Mouse (Mus musculus): ENCODE measurements around the gene Cmtr1.

The Cmtr1 gene

DNA sequence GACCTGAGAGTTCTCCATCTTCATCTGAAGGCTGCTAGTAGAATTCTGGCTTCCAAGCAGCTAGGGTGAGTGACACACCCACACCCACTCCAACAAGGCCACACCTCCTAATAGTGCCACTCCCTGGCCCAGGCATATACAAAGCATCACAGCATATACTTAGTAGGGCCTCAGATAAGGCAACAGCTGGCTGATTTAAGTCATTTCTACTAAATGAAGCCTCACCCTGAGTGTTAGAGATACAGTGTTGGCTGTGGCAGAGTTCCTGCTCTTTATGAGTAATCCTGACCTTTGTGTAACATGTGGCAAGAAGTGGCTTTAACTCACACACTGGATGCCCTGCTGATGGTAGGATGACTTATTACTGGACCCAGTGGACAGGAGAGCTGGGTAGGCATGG lies 9.5 kb downstream of the Cmtr1 start:
- no peak for DNase-seq

GRCm38 (mm10) chr17:29671021-29671420 lies 10.6 kb downstream of the Cmtr1 start:
- DNase-seq = no peak

DNA sequence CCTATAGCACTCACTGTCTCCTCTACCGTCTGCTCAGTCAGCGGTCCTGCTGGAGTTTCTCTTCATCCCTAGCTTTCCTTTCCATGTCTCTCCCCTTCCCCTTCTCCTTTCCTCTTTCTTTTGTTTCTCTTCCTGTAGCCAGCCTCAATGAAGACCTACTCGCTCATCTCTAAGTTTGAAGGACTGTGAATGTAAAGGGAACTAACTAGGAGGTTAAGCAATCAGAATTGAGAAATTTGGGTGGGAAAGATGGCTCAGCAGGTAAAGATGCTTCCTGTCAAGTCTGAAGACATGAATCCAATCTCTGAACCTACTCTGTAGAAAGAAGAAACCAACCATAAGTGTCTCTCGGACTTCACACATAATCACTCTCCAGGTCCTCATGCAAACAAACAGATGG lies 12.9 kb downstream of the Cmtr1 start:
- no peak for DNase-seq

GRCm38 (mm10) chr17:29678526-29678925 lies 18.1 kb downstream of the Cmtr1 start:
- no peak for DNase-seq

DNA sequence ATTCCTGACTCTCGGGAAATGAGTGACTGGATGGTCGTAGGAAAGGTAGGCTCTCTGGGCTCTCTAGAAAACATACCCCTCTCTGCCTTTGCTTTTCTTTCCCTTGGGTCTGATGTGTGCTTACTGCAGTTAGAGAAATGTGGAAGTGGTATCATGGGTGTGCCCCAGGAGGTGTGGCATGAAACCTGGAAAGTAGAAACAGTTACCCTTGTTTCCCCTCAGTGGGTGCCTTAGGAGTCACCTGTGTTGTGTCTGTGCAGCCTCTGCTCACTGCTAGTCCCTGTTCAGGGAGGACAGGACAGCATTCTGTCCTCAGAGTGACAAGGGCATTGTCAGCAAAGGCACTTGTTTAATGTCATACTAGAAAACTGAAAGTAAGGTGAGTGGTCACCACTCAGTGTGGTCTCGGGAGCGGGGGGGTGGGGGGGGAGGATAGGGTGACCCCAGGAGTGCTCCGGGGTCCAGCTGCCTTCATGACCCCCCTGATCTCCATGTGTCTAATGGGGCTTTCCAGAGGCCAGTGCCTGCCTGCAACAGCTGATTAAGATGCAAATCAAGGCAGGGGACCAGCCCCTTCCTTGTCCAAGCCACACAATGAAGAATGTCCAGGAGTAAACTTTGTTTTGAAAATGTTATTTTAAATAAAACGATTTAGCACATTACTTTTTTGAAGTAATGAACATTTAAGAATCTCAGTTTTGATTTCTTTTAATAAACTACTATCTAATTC lies 18.8 kb downstream of the Cmtr1 start:
- DNase-seq = no peak

DNA sequence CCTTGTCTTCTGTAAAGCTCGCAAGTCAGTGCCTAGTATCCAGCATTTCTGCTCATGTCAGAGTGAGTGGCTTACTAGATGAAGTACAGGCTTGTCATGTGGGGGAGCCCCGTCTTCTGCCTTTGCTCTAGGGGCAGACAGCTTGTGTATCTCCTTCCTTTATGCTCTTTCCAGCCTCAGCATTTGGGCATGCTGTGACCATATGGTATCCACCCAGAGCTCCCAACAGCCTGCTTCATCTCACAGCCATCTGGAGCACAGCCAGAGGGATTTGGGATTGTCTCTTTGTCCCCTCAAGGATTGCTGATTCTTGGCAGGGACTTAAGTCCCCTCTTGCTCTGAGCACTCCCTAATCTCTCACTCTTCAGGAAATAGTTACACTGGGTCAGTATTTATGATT lies 19.8 kb downstream of the Cmtr1 start:
- peak; percentile 99 for DNase-seq

DNA sequence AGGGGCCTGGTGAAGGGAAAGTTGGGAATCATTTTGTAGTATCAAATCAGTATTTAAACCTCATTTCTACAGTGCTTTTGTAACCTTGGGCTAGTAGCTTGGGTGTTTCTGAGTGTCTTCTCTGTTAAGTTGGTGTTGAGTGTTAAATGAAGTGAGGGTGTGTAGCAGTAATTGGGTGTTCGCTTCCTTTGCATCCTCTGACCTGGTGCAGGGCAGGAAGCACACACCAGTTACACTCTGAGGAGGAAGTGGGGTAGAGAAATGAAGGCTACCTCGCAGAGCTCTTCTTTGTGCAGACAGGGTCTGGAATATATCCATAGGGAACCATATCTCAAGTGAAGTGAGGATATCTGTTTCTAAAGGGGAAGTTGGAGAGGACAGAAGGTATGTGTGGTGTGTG lies 20.5 kb downstream of the Cmtr1 start:
- DNase-seq = no peak

DNA sequence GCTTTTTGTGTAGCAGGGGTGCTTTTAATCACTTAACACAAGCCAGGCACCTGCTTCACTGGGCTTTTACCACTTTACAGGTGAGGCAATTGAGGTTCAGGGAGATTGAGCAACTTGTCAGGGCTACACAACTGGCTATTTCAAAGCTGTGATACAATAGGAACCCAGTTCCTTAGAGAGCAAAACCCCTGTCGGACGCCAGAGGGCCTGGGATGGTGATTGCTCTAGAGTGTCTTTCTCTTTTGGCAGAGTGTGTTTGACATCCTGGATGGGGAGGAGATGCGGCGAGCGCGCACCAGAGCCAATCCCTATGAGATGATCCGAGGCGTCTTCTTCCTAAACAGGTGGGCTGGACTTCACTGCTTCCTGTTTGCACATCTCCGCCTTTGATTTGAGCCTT lies 21.3 kb downstream of the Cmtr1 start:
- no peak for DNase-seq

DNA sequence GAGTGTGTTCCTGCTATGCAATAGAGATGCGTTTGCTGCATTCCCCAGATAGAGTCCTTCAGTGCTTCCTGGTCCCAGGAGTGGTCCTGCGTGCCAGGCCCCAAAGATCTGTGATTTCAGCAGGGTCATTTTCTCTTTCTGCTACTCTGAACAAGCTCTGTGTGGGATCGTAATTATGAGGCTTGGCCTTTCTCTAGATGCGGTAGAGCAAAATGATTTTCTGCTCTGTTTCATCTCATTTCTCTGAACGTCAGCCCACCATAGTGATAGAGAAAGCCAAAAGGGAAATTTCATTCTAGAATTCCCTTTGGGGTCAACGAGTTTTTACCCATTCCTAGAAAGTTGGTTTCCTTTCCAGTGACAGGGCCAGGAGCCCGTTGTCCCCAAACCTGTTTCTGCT lies 21.9 kb downstream of the Cmtr1 start:
- no peak for DNase-seq

GRCm38 (mm10) chr17:29683127-29683526 lies 22.7 kb downstream of the Cmtr1 start:
- DNase-seq = no peak

DNA sequence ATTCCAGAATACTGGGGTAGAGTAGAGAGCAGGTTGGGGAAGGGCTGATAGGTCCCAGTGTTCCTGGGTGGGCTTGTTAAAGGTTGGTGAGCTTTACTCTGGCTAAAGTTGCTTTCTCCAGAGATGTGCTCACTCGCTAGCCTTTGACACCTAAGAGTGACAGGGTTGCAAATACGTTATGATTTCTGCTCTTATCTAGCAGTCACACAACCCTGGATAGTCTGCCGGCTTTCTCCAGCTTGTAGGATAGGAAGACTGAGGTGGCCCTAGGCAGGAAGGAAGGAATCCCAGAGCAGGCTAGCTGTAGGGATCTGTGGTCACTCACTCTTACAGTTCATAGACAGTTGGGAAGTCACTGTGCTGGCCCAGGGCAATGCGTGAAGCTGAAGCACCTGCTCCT lies 23.9 kb downstream of the Cmtr1 start:
- no peak for DNase-seq

DNA sequence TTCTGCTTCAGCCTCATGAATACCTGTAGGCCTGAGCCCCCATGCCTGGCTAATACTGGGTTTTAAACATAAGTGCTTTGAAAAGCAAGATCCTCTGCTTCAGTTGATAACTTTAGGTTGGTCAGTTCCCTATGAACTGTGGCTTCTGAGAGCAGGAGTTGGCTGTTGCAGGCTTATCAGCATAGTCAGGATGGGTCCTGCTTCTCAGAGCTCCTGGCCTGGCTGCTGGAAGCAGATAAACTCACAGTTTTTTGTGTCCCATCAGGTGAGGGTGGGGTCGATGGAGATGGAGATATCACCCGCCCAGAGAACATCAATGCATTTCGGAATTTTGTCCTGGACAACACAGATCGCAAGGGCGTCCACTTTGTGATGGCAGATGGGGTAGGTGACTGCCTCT lies 26.4 kb downstream of the Cmtr1 start:
- DNase-seq = no peak

- no peak for DNase-seq
Measured at GRCm38 (mm10) chr17:29687373-29687772, 27.0 kb downstream of the Cmtr1 start.

DNA sequence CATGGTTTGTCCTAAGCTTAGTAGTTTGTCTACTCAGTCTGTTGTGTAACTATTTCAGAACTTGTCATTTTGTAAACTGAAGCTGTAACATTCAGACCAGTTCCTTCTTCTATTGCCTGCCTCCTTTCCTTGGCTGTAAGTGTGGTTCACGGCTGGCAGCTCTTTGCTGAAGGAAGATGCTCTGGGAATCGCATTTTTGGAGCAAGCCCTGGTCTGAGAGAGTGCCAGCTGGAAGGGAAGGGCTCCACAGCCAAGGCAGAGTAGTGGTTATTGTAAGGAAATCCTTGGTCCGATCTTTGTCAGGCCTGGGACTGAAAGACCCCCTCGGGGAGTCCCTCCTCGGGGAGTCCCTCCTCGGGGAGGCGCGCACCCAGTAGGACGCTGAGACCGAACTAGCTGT lies 28.2 kb downstream of the Cmtr1 start:
- DNase-seq = peak; percentile 68

DNA sequence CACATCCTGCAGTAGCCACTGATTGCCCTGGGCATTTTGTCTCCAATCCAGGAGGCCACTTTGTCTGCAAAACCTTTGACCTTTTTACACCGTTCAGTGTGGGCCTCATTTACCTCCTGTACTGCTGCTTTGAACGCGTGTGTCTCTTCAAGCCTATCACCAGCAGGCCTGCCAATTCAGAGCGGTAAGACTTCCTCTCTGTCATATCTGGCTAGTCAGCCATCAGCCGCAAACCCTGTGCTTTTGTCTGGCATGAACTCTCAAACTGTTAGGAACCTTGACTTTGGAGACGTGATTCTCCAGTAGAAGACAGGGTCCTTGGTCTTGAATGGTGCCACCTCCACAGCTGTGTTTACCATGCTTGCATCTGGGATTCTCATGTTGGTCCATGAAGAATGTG lies 29.9 kb downstream of the Cmtr1 start:
- no peak for DNase-seq

DNA sequence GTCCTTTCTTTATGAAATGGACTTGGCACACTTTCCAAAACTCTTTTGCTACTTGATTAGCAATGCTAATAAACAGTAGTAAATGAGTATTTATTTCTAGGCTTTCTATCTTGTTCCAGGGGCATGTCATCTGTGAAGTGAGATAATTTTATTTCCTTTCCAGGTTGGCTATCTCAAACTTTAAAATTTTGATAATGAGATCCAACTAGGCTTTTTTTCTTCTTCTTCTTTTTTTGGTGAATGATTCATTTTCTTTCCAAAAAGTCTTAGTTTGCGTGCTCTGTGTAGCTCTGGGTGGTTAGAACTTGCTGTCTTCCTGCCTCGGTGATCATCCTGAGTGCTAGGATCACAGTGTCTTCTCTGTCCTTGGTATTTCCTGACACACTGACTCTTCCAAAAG lies 32.4 kb downstream of the Cmtr1 start:
- no peak for DNase-seq

DNA sequence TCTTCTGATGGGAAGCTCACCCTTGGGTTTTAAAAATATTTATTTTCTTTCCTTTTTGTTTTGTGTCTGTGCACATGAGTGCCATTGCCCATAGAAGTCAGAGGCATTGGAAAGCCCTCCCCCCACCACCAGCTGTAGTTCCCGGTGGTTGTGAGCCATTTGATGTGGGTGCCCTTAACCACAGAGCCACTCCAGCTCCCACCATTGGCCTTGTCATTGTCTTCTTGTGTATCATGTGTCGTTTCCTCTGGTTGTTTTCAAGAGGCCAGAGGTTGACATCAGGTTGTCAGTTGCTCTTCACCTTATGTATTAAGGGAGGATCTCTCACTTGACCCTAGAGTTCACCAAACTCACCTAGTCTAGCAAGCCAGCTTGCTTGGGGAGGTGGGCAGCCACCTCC lies 33.2 kb downstream of the Cmtr1 start:
- no peak for DNase-seq

DNA sequence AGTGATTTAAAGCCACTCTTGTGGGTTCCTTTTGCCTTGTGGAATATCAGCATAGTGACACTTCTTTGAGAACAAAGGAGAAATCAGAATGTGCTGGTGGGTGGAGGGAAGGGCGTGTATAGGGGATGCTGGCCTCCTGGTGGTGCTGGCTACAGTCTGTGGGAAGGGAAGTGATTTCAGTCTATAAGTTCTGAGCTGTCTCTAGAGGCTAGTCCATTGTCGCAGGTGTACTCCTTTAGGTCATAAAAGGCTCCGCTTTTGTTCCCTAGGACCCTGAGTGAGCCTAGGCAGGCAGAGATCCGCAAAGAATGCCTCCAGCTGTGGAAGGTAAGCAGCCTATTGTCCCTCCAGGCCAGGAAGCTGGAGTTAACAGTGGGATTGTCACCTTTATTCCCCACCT lies 34.1 kb downstream of the Cmtr1 start:
- DNase-seq = no peak

- DNase-seq = no peak
Measured at GRCm38 (mm10) chr17:29696940-29697339, 36.5 kb downstream of the Cmtr1 start.

DNA sequence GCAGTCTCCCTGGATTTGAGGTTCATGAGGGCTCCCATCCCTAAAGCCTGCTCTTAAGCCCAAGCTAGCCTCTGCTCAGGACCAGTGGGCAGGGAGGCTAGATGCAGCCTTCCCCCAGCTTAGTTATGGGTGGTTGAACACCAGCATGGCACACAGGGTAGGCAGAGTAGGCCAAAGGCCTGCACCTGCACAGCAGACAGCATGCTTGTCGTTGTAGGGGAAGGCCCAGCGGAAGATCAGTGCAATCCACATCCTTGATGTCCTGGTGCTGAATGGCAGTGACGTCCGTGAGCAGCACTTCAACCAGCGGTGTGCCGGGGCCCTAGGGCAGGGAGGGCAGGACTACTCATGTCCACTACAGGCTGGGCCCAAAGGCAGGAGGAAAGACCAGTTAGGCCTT lies 38.0 kb downstream of the Cmtr1 start:
- no peak for DNase-seq

DNA sequence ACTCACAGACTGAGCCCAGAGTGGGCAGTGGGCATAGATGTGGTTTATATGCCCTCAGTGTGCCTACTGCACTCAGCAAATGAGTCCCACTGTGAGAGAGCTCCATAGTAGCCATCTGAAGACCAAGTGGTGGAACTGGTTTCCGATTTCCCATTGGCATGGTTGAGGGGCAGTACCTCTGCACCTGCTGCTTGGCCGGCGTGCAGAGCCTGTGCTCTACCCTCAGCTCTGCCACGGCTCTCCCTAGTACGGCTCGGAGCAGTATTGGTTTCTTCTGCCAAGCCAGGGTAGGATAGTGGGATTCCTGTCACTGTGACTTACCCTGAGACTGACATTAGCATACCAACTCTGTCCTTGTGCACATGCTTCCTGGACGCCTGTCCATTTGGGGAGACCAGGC lies 40.2 kb downstream of the Cmtr1 start:
- DNase-seq = no peak

- DNase-seq = no peak
Measured at GRCm38 (mm10) chr17:29702938-29703710, 42.7 kb downstream of the Cmtr1 start.

DNA sequence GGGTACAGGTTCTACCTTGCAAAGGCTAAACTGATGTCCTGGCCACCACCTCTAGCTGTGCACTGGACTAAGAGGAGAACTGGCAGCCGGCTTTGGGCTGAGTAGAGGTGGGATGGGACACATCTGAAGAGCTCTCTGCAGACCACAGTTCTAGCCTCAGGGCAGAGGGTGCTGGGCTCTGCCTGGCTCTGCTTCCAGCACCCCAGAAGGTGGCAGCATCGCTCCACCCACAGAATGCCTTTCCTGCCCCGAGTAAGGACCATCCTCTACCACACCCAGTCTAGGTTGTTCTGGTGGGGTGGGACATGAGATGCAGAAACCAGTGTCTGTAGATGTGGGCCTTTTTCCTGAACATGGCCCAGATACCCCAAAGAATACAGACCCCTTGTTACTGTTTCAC lies 44.4 kb downstream of the Cmtr1 start:
- peak; percentile 53 for DNase-seq

DNA sequence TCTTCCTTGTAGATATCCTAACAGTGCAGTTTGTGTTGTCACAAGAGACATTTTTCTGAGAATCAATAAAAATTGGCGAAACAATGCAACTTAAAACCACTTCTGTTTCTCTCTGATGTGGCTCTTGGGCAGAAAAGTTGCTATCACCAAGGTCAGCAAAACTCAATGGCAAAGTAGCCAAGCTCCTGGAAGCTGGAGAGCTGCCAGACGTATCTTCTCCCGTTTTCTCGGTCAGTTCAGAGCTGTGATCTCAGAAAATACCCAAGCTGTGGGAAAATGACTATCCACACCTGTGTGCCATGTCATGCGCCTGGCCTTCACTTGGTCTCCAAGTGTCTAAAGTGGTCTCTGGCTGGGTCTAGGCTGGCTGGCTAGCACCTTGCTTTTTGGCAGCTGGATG lies 45.5 kb downstream of the Cmtr1 start:
- DNase-seq = no peak

All from cerebellum, adult 11-12 months (tissue).